ENCODE assay signal across 8 mouse cellular contexts in the genomic region with DNA sequence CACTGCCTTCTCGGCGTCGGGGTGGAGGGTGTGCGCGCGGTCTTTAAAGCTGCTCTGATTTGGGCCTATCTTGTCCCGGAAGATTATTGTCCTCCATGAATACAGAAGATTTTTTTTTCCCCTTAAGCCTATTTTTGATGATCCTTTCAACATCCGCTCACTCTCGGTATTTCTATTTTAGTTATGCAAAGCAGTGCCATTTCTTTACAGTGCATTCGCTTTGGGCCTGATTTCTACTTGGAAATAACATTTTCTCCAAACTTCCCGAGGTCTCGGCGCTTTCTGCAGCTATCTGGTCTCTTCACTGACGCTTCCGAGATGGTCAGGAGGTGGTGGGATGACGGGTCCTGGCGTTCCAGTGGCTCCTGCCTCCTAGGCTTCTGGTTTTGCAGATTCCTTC. TPM values are rescaled to one million over a fixed set of nuclear protein-coding genes. Genes with fewer than 3 reads are reported as not detected.
DNase-seq lines count a peak whose midpoint lies in the region; ATAC-seq and TF ChIP-seq lines count a peak whose summit lies in the region.

No protein-coding gene starts in this region.

- H3K36me3 ChIP-seq in heart, postnatal 0 days (replicated peaks; ENCODE audit: control insufficient read depth, insufficient read depth, low read length): 0 out of 2 replicates have a peak, but pooled peaks cover 7% of the 10 kb centered on the region
- H3K36me3 ChIP-seq in forebrain, embryonic 16.5 days (ENCODE audit: control insufficient read depth, insufficient read depth): peaks cover 5% of the 10 kb centered on the region
- peaks cover 11% of the 10 kb centered on the region; the same call in 1 of the 2 replicates for H3K36me3 ChIP-seq in midbrain, embryonic 11.5 days (ENCODE audit: control insufficient read depth, insufficient read depth, low read length)

- no peaks in the 10 kb centered on the region for H3K9me3 ChIP-seq in heart, postnatal 0 days (replicated peaks; ENCODE audit: control insufficient read depth, low read length)
- H3K9me3 ChIP-seq in forebrain, embryonic 16.5 days (ENCODE audit: control insufficient read depth, low read length): no peaks in the 10 kb centered on the region
- H3K9me3 ChIP-seq in midbrain, embryonic 11.5 days (ENCODE audit: control insufficient read depth, low read length): no peaks in the 10 kb centered on the region; the same call in 1 of the 2 replicates

- intact Hi-C loops in heart, postnatal 10 days (cut with DNase I): loop anchor here (5.0 kb wide), 1 partner anchor 73 kb away; a partner anchor contains a TSS

- no peaks in the 10 kb centered on the region for H3K27me3 ChIP-seq in heart, postnatal 0 days (ENCODE audit: control insufficient read depth, insufficient read depth, low read length)
- H3K27me3 ChIP-seq in forebrain, embryonic 16.5 days (replicated peaks; ENCODE audit: control insufficient read depth, insufficient read depth, low read length): no peaks in the 10 kb centered on the region
- no peaks in the 10 kb centered on the region for H3K27me3 ChIP-seq in midbrain, embryonic 11.5 days (ENCODE audit: control insufficient read depth, insufficient read depth, low read length)

- no peak for TF ChIP-seq EP300 in heart, postnatal 0 days (IDR thresholded peaks at IDR 0.05; ENCODE audit: low read depth)

- peak overlapping the region; percentile 83 for H3K4me3 ChIP-seq in heart, postnatal 0 days (ENCODE audit: low read depth, low read length)
- peak overlapping the region; percentile 90 for H3K4me3 ChIP-seq in forebrain, embryonic 16.5 days (replicated peaks; ENCODE audit: low read length)
- H3K4me3 ChIP-seq in midbrain, embryonic 11.5 days (ENCODE audit: low read depth, low read length): peak overlapping the region; percentile 68

- H3K27ac ChIP-seq in heart, postnatal 0 days (ENCODE audit: low read depth): peak overlapping the region; percentile 78
- H3K27ac ChIP-seq in forebrain, embryonic 16.5 days (ENCODE audit: low read length): peak overlapping the region; percentile 92
- H3K27ac ChIP-seq in midbrain, embryonic 11.5 days (ENCODE audit: low read depth, low read length): peak overlapping the region; percentile 68

- no peak for ATAC-seq in heart, postnatal 0 days (ENCODE audit: insufficient read depth, low read depth)
- ATAC-seq in forebrain, embryonic 16.5 days: no peak
- ATAC-seq in midbrain, embryonic 11.5 days (ENCODE audit: low FRiP score): no peak
- ATAC-seq in CD4-positive, CD25-positive, alpha-beta regulatory T cell, adult 4 months: no peak

- WGBS in heart, postnatal 0 days: under 1% methylated on average over 17 of the region's 17 CpGs
- WGBS in forebrain, embryonic 16.5 days: under 1% methylated on average over 17 of the region's 17 CpGs
- under 1% methylated on average over 17 of the region's 17 CpGs for WGBS in midbrain, embryonic 11.5 days

- peak overlapping the region; percentile 69 for H3K9ac ChIP-seq in heart, postnatal 0 days (replicated peaks; ENCODE audit: low read depth, low read length)
- H3K9ac ChIP-seq in forebrain, embryonic 16.5 days (replicated peaks; ENCODE audit: low read depth, low read length): peak overlapping the region; percentile 91
- peak overlapping the region; percentile 84 for H3K9ac ChIP-seq in midbrain, embryonic 11.5 days (ENCODE audit: low read length)

- DNase-seq in heart, postnatal 0 days (ENCODE audit: low spot score): no peak
- DNase-seq in heart, postnatal 10 days: no peak
- DNase-seq in NIH3T3 (ENCODE audit: low read depth): peak; percentile 19
- peak; percentile 92 for DNase-seq in midbrain, embryonic 11.5 days (ENCODE audit: low spot score, missing footprints)
- DNase-seq in gastrocnemius, postnatal 10 days: no peak
- no peak for DNase-seq in frontal cortex, postnatal 36 days (ENCODE audit: low spot score in 2 of 2)

- TF ChIP-seq CTCF in heart, postnatal 0 days (IDR thresholded peaks at IDR 0.05; ENCODE audit: low read depth): no peak

- H3K4me2 ChIP-seq in heart, postnatal 0 days (ENCODE audit: low read depth, low read length): peak overlapping the region; percentile 95
- peak overlapping the region; percentile 95 for H3K4me2 ChIP-seq in forebrain, embryonic 16.5 days (ENCODE audit: low read length)
- H3K4me2 ChIP-seq in midbrain, embryonic 11.5 days: peak overlapping the region; percentile 69

- peaks cover 19% of the 10 kb centered on the region for H3K4me1 ChIP-seq in heart, postnatal 0 days (ENCODE audit: control insufficient read depth, insufficient read depth)
- H3K4me1 ChIP-seq in forebrain, embryonic 16.5 days (replicated peaks; ENCODE audit: control insufficient read depth, insufficient read depth, low read length): peaks cover 27% of the 10 kb centered on the region
- peaks cover 12% of the 10 kb centered on the region for H3K4me1 ChIP-seq in midbrain, embryonic 11.5 days (ENCODE audit: control insufficient read depth, insufficient read depth, low read length)

RNA-seq across cellular contexts. Expression of a gene that starts 0.7 kb away (rescaled TPM):
- total RNA-seq in heart, postnatal 0 days (2014; rRNA removed; ENCODE audit: low replicate concordance): 49.1 and 63.0 TPM in 2 replicates
- polyA plus RNA-seq in heart, postnatal 0 days (2015; fragmentation: Nextera tagmentation; extraction: Ambion mirVana): 41.3 and 45.4 TPM in 2 replicates
- total RNA-seq in heart, postnatal 10 days (2021): 10 to 100 TPM; 68.4 to 80.8 TPM
- polyA plus RNA-seq in forebrain, embryonic 16.5 days (2015; fragmentation: Nextera tagmentation; extraction: Ambion mirVana): 138 and 156 TPM in 2 replicates
- 188 and 213 TPM in 2 replicates for polyA plus RNA-seq in midbrain, embryonic 11.5 days (2014; fragmentation: Nextera tagmentation; extraction: Ambion mirVana)
- total RNA-seq in gastrocnemius, postnatal 10 days (2021): 10 to 100 TPM; 58.0 to 63.8 TPM
- polyA plus RNA-seq in CD4-positive, CD25-positive, alpha-beta regulatory T cell, adult 4 months (2017; shearing (Covaris generic)): 10 to 100 TPM; 36.5 to 73.7 TPM

Comparison
In these comparisons a context has a peak if more than half of its experiments do, and no peak if none do; other contexts are left out.
1. DNase-seq: peak in NIH3T3 (single experiment) and midbrain, embryonic 11.5 days (single experiment); none in heart, postnatal 0 days (single experiment), heart, postnatal 10 days (0 of 2), gastrocnemius, postnatal 10 days (single experiment) and frontal cortex, postnatal 36 days (0 of 2).
2. Peak in every context shown above with its lines, with median percentiles within 50 percentile points of each other: H3K27ac ChIP-seq, H3K4me2 ChIP-seq, H3K4me3 ChIP-seq and H3K9ac ChIP-seq.